Mouse (Mus musculus): ENCODE measurements around the gene Spag7. TPM values are rescaled to one million over a fixed set of nuclear protein-coding genes. Genes with fewer than 3 reads are reported as not detected.

Spag7 gene
- polyA plus RNA-seq, 1 experiment from 2014 or later = 149 TPM

DNA sequence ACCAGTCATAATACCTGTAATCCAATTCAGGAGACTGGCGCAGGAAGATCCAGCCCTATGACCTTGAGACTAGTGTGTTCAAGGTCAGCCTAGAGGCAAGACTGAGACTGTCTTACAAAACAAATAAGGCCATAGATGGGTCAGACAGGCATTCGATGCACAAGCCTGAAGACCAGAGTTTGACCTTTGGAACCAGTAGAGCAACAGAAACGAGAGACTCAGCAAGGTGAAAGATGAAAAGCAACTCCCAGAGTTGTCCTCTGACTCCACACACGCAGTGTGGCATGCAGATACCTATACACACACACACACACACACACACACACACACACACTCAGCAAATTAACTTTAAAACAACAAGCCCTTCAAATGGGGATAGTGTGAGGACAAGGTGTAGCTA lies 42.3 kb downstream of the Spag7 start:
- no peaks in the 10 kb centered on the region for H3K9me3 ChIP-seq
- no peaks in the 10 kb centered on the region for H3K27me3 ChIP-seq
- no peak overlapping the region for H3K4me3 ChIP-seq (replicated peaks)
- no peak for ATAC-seq (ENCODE audit: low FRiP score)
- no peaks in the 10 kb centered on the region for H3K36me3 ChIP-seq (replicated peaks)
- no peak overlapping the region for H3K4me2 ChIP-seq
- H3K27ac ChIP-seq = no peak overlapping the region
- H3K9ac ChIP-seq = no peak overlapping the region
- 82% methylated on average over 4 of the region's 4 CpGs for WGBS
- no peaks in the 10 kb centered on the region for H3K4me1 ChIP-seq

GRCm38 (mm10) chr11:70625473-70625872 lies 43.7 kb downstream of the Spag7 start:
- Histone ChIP-seq H3K36me3 (replicated peaks) (no peaks in the 10 kb centered on the region), H3K4me3 (replicated peaks) (no peak overlapping the region), H3K4me1 (no peaks in the 10 kb centered on the region), H3K27me3 (no peaks in the 10 kb centered on the region), H3K9me3 (no peaks in the 10 kb centered on the region), H3K9ac (no peak overlapping the region), H3K4me2 (no peak overlapping the region), H3K27ac (no peak overlapping the region)
- ATAC-seq (ENCODE audit: low FRiP score) = no peak
- WGBS = 43% methylated on average over 4 of the region's 4 CpGs

GRCm38 (mm10) chr11:70623053-70623742 lies 46.0 kb downstream of the Spag7 start:
- H3K27me3 ChIP-seq = no peaks in the 10 kb centered on the region; the same call in 1 of the 2 replicates

GRCm38 (mm10) chr11:70621972-70622814 lies 47.0 kb downstream of the Spag7 start:
- Histone ChIP-seq H3K4me3 (replicated peaks) (no peak overlapping the region), H3K4me2 (no peak overlapping the region), H3K9ac (no peak overlapping the region), H3K4me1 (no peaks in the 10 kb centered on the region), H3K27ac (no peak overlapping the region), H3K27me3 (no peaks in the 10 kb centered on the region; the same call in 1 of the 2 replicates), H3K36me3 (replicated peaks) (no peaks in the 10 kb centered on the region), H3K9me3 (0 out of 2 replicates have a peak, but pooled peaks cover 2% of the 10 kb centered on the region)
- no peak for ATAC-seq (ENCODE audit: low FRiP score)
- 52% methylated on average over 7 of the region's 7 CpGs for WGBS

More at GRCm38 (mm10) chr11:70623053-70623742, 46.0 kb downstream of the Spag7 start:
- H3K9ac ChIP-seq = no peak overlapping the region
- no peak overlapping the region for H3K4me3 ChIP-seq (replicated peaks)
- H3K4me1 ChIP-seq = no peaks in the 10 kb centered on the region
- H3K9me3 ChIP-seq = 0 out of 2 replicates have a peak, but pooled peaks cover 2% of the 10 kb centered on the region
- WGBS = 88% methylated on average over 10 of the region's 10 CpGs
- H3K27ac ChIP-seq = no peak overlapping the region
- H3K36me3 ChIP-seq (replicated peaks) = no peaks in the 10 kb centered on the region
- ATAC-seq (ENCODE audit: low FRiP score) = no peak
- no peak overlapping the region for H3K4me2 ChIP-seq

- Histone ChIP-seq H3K4me2 (no peak within 1 kb of the TSS), H3K4me3 (replicated peaks) (no peak within 1 kb of the TSS), H3K4me1 (peaks cover 12% of the 10 kb centered on the region), H3K9ac (no peak within 1 kb of the TSS), H3K36me3 (replicated peaks) (no peaks in the 10 kb centered on the region), H3K27me3 (peaks cover 23% of the 10 kb centered on the region), H3K27ac (no peak within 1 kb of the TSS), H3K9me3 (0 out of 2 replicates have a peak, but pooled peaks cover 2% of the 10 kb centered on the region)
- WGBS = 55% methylated on average over 1 of the region's 1 CpGs
- ATAC-seq (ENCODE audit: low FRiP score) = no peak
These were observed 50.1 kb downstream of the Spag7 start, which contains the start of gene Chrne for GRCm38 (mm10) chr11:70619101-70619500. Gene Chrne (minus strand): TSS chr11:70619216.

GRCm38 (mm10) chr11:70615516-70616093 lies 53.6 kb downstream of the Spag7 start, which contains the start of gene 4930544D05Rik:
Gene 4930544D05Rik (plus strand): TSS chr11:70615848.
- Histone ChIP-seq H3K4me3 (replicated peaks) (peak within 1 kb of the TSS; percentile 27), H3K27me3 (peaks cover 23% of the 10 kb centered on the region), H3K4me2 (peak within 1 kb of the TSS; percentile 57), H3K9me3 (0 out of 2 replicates have a peak, but pooled peaks cover 2% of the 10 kb centered on the region), H3K4me1 (peaks cover 12% of the 10 kb centered on the region), H3K9ac (peak within 1 kb of the TSS; percentile 46), H3K36me3 (replicated peaks) (peaks cover 30% of the 10 kb centered on the region), H3K27ac (no peak within 1 kb of the TSS)
- ATAC-seq (ENCODE audit: low FRiP score) = no peak
- 14% methylated on average over 21 of the region's 21 CpGs for WGBS

DNA sequence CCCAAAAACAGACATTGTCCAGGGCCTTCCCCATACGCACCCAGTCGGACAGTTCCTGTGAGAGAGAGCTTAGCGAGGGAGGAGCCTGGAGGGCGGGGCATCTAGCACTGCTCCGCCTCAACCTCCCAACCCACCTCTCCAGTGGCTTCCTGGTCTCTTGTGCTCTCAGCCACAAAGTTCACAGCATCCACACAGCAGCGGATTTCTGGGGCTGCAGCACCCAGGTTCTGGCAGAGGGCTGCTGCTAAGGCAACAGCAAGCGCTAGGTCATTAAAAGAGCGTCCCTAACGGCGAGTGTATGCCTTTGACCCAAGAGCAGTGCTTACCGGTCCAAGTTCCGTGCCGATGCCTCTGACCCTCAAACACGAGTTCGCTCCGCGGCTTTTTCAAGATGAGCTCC lies 54.1 kb downstream of the Spag7 start:
- Histone ChIP-seq H3K27me3 (peaks cover 23% of the 10 kb centered on the region), H3K36me3 (replicated peaks) (peaks cover 35% of the 10 kb centered on the region), H3K4me2 (peak overlapping the region; percentile 57), H3K27ac (no peak overlapping the region), H3K9me3 (0 out of 2 replicates have a peak, but pooled peaks cover 2% of the 10 kb centered on the region), H3K4me1 (peaks cover 12% of the 10 kb centered on the region), H3K4me3 (replicated peaks) (peak overlapping the region; percentile 27), H3K9ac (peak overlapping the region; percentile 46)
- under 1% methylated on average over 17 of the region's 17 CpGs for WGBS
- peak; percentile 36; the same call in 1 of the 2 replicates for ATAC-seq (ENCODE audit: low FRiP score)

Small RNA genes within 50 kb of the gene (microRNA-seq; reads per million reads assigned to microRNA genes)
- gene Mir6925 = not detected

Other genes with a start within 250 kb of the Spag7 start
- gene Arrb2, start 236.8 kb downstream of the Spag7 start, polyA plus RNA-seq (2016; fragmentation: Nextera tagmentation; extraction: Ambion mirVana) = 36.9 and 40.5 TPM in 2 replicates
- 32.1 and 32.5 TPM in 2 replicates for gene Med11, start 217.5 kb downstream of the Spag7 start, polyA plus RNA-seq (2016; fragmentation: Nextera tagmentation; extraction: Ambion mirVana)
- gene Zmynd15, start 210.0 kb downstream of the Spag7 start, polyA plus RNA-seq (2016; fragmentation: Nextera tagmentation; extraction: Ambion mirVana) = 0.35 and 0.43 TPM in 2 replicates
- gene Cxcl16, start 209.4 kb downstream of the Spag7 start, polyA plus RNA-seq (2016; fragmentation: Nextera tagmentation; extraction: Ambion mirVana) = 0.74 and 1.0 TPM in 2 replicates
- gene Tm4sf5, start 164.2 kb downstream of the Spag7 start, polyA plus RNA-seq (2016; fragmentation: Nextera tagmentation; extraction: Ambion mirVana) = 0.35 and 0.49 TPM in 2 replicates
- not detected in 2 replicates for gene Vmo1, start 154.8 kb downstream of the Spag7 start, polyA plus RNA-seq (2016; fragmentation: Nextera tagmentation; extraction: Ambion mirVana)
- gene Gltpd2, start 150.2 kb downstream of the Spag7 start, polyA plus RNA-seq (2016; fragmentation: Nextera tagmentation; extraction: Ambion mirVana) = not detected in 2 replicates
- gene Psmb6, start 144.0 kb downstream of the Spag7 start, polyA plus RNA-seq (2016; fragmentation: Nextera tagmentation; extraction: Ambion mirVana) = 758 and 788 TPM in 2 replicates
- not detected in 2 replicates for gene Gm40193, start 136.5 kb downstream of the Spag7 start, polyA plus RNA-seq (2016; fragmentation: Nextera tagmentation; extraction: Ambion mirVana)
- 3.4 and 4.0 TPM in 2 replicates for gene Pld2, start 129.4 kb downstream of the Spag7 start, polyA plus RNA-seq (2016; fragmentation: Nextera tagmentation; extraction: Ambion mirVana)
- 15.3 and 17.4 TPM in 2 replicates for gene Mink1, start 106.5 kb downstream of the Spag7 start, polyA plus RNA-seq (2016; fragmentation: Nextera tagmentation; extraction: Ambion mirVana)
- not detected in 2 replicates for gene 4930544D05Rik, start 53.6 kb downstream of the Spag7 start, polyA plus RNA-seq (2016; fragmentation: Nextera tagmentation; extraction: Ambion mirVana)
- not detected in 2 replicates for gene Chrne, start 50.2 kb downstream of the Spag7 start, polyA plus RNA-seq (2016; fragmentation: Nextera tagmentation; extraction: Ambion mirVana)
- gene Gp1ba, start 30.3 kb downstream of the Spag7 start, polyA plus RNA-seq (2016; fragmentation: Nextera tagmentation; extraction: Ambion mirVana) = 0.23 and 0.33 TPM in 2 replicates
- 85.1 and 96.1 TPM in 2 replicates for gene Rnf167, start 22.2 kb downstream of the Spag7 start, polyA plus RNA-seq (2016; fragmentation: Nextera tagmentation; extraction: Ambion mirVana)
- gene Slc25a11, start 21.9 kb downstream of the Spag7 start, polyA plus RNA-seq (2016; fragmentation: Nextera tagmentation; extraction: Ambion mirVana) = 139 and 141 TPM in 2 replicates
- 1,070 and 1,131 TPM in 2 replicates for gene Pfn1, start 14.8 kb downstream of the Spag7 start, polyA plus RNA-seq (2016; fragmentation: Nextera tagmentation; extraction: Ambion mirVana)
- gene Eno3, start 12.2 kb downstream of the Spag7 start, polyA plus RNA-seq (2016; fragmentation: Nextera tagmentation; extraction: Ambion mirVana) = 9.0 and 9.7 TPM in 2 replicates
- 12.6 and 13.9 TPM in 2 replicates for gene Camta2, start 18.7 kb upstream of the Spag7 start, polyA plus RNA-seq (2016; fragmentation: Nextera tagmentation; extraction: Ambion mirVana)
- gene Inca1, start 30.7 kb upstream of the Spag7 start, polyA plus RNA-seq (2016; fragmentation: Nextera tagmentation; extraction: Ambion mirVana) = 0.55 and 0.96 TPM in 2 replicates
- gene Kif1c, start 31.1 kb upstream of the Spag7 start, polyA plus RNA-seq (2016; fragmentation: Nextera tagmentation; extraction: Ambion mirVana) = 1.7 and 3.2 TPM in 2 replicates
- gene Zfp3, start 94.8 kb upstream of the Spag7 start, polyA plus RNA-seq (2016; fragmentation: Nextera tagmentation; extraction: Ambion mirVana) = 10.7 and 11.4 TPM in 2 replicates
- gene Scimp, start 143.2 kb upstream of the Spag7 start, polyA plus RNA-seq (2016; fragmentation: Nextera tagmentation; extraction: Ambion mirVana) = not detected in 2 replicates
- 55.2 and 57.7 TPM in 2 replicates for gene Rabep1, start 175.4 kb upstream of the Spag7 start, polyA plus RNA-seq (2016; fragmentation: Nextera tagmentation; extraction: Ambion mirVana)